Mouse (Mus musculus) lung, embryonic 14.5 days (tissue): ENCODE data around the gene Shc1. TPM values are rescaled to one million over a fixed set of nuclear protein-coding genes. Genes with fewer than 3 reads are reported as not detected.

Source experiments
- ATAC-seq: fragments of 200-750 bp; cut with Nextera tagmentation; 2 replicates; pipeline ENCODE4 v1.8.0; 2017; ENCODE audit warnings: mild to moderate bottlenecking, moderate TSS enrichment, moderate library complexity; ENCODE audit not compliant: insufficient read depth
- DNase-seq: peaks from one replicate; pipeline ENCODE4 v3.0.0-alpha.2; 2015
- H3K27ac ChIP-seq: fragments of 300-500 bp; sonication (generic); 2 replicates; pipeline ENCODE4 v1.5.1; 2014; ENCODE audit warnings: low read depth, mild to moderate bottlenecking, moderate library complexity
- H3K27me3 ChIP-seq: fragments of 300-500 bp; sonication (generic); 2 replicates; pipeline ENCODE4 v1.6.1; 2014; ENCODE audit warnings: low read length, control low read depth; ENCODE audit not compliant: insufficient read depth
- H3K36me3 ChIP-seq: fragments of 300-500 bp; sonication (generic); 2 replicates; pipeline ENCODE4 v1.6.1; 2014; ENCODE audit warnings: control low read depth; ENCODE audit not compliant: insufficient read depth
- H3K4me1 ChIP-seq: fragments of 300-500 bp; sonication (generic); 2 replicates; pipeline ENCODE4 v1.6.1; 2014; ENCODE audit warnings: antibody characterized with exemption, control low read depth; ENCODE audit not compliant: insufficient read depth
- H3K4me2 ChIP-seq: fragments of 300-500 bp; sonication (generic); 2 replicates; pipeline ENCODE4 v1.6.1; 2014; ENCODE audit warnings: mild to moderate bottlenecking
- H3K4me3 ChIP-seq: fragments of 300-500 bp; sonication (generic); 2 replicates; pipeline ENCODE4 v1.5.1; 2014; ENCODE audit warnings: low read depth, low read length
- H3K9ac ChIP-seq: fragments of 300-500 bp; sonication (generic); 2 replicates; pipeline ENCODE4 v1.6.1; 2014
- H3K9me3 ChIP-seq: fragments of 300-500 bp; sonication (generic); 2 replicates; pipeline ENCODE4 v1.6.1; 2016; ENCODE audit warnings: low read depth, low read length, control low read depth
- CTCF ChIP-seq: IDR thresholded peaks from 2 replicates; pipeline ENCODE4 v1.5.1; 2016; ENCODE audit warnings: antibody characterized with exemption, low read depth
- WGBS: fragments of 180-500 bp; shearing (Covaris S2); extraction: QIAGEN DNeasy Blood & Tissue Kit; methylation state at CpG from one replicate; pipeline ENCODE4 v1.1.7; 2014; 5-methylcytosine and 5-hydroxymethylcytosine counted together
- polyA plus RNA-seq: library from polyadenylated mRNA; unstranded; fragments of >200 nt; fragmentation: Nextera tagmentation; extraction: Ambion mirVana; gene quantifications from 2 replicates; pipeline ENCODE4 v1.2.1, GENCODE M21; 2014

Gene Shc1
- polyA plus RNA-seq, 1 experiment from 2014 or later: 75.2 TPM

GRCm38 (mm10) chr3:89385451-89385850, 32.8 kb upstream of the Shc1 start:
- H3K36me3 ChIP-seq: no peaks in the 10 kb centered on the region
- H3K4me3 ChIP-seq: no peak overlapping the region
- no peak for ATAC-seq
- peak overlapping the region; percentile 25; the same call in 1 of the 2 replicates for H3K4me2 ChIP-seq
- 28% methylated on average over 11 of the region's 11 CpGs for WGBS
- H3K9ac ChIP-seq: no peak overlapping the region
- H3K27ac ChIP-seq: no peak overlapping the region
- no peak for DNase-seq
- peaks cover 3% of the 10 kb centered on the region; the same call in 1 of the 2 replicates for H3K4me1 ChIP-seq
- no peaks in the 10 kb centered on the region for H3K27me3 ChIP-seq
- TF ChIP-seq CTCF: no peak
- no peaks in the 10 kb centered on the region for H3K9me3 ChIP-seq

GRCm38 (mm10) chr3:89386438-89387420, 31.5 kb upstream of the Shc1 start:
- peaks cover 3% of the 10 kb centered on the region; the same call in 1 of the 2 replicates for H3K4me1 ChIP-seq
- H3K4me2 ChIP-seq: peak overlapping the region; percentile 13; the same call in 1 of the 2 replicates
- ATAC-seq (no peak), DNase-seq (no peak)
- TF ChIP-seq CTCF: no peak
- H3K27me3 ChIP-seq: no peaks in the 10 kb centered on the region
- H3K27ac ChIP-seq: no peak overlapping the region
- H3K9ac ChIP-seq: no peak overlapping the region; the same call in 1 of the 2 replicates
- no peaks in the 10 kb centered on the region for H3K36me3 ChIP-seq
- no peaks in the 10 kb centered on the region for H3K9me3 ChIP-seq
- WGBS: 55% methylated on average over 17 of the region's 17 CpGs
- no peak overlapping the region for H3K4me3 ChIP-seq

- Histone ChIP-seq H3K27me3 (no peaks in the 10 kb centered on the region; the same call in 1 of the 2 replicates), H3K4me3 (no peak overlapping the region), H3K36me3 (no peaks in the 10 kb centered on the region), H3K9me3 (no peaks in the 10 kb centered on the region), H3K4me1 (peaks cover 8% of the 10 kb centered on the region), H3K27ac (no peak overlapping the region), H3K4me2 (no peak overlapping the region), H3K9ac (no peak overlapping the region)
- WGBS: 72% methylated on average over 11 of the region's 11 CpGs
- no peak for DNase-seq
- 0 out of 2 replicates have a peak, but pooled peaks have one; percentile 4 for TF ChIP-seq CTCF
- ATAC-seq: no peak
These were observed 30.6 kb upstream of the Shc1 start for GRCm38 (mm10) chr3:89387632-89388031.

GRCm38 (mm10) chr3:89388134-89388881, 29.9 kb upstream of the Shc1 start:
- Histone ChIP-seq H3K9me3 (no peaks in the 10 kb centered on the region), H3K27me3 (no peaks in the 10 kb centered on the region; the same call in 1 of the 2 replicates), H3K27ac (no peak overlapping the region), H3K4me3 (no peak overlapping the region), H3K9ac (no peak overlapping the region), H3K4me2 (no peak overlapping the region), H3K36me3 (no peaks in the 10 kb centered on the region), H3K4me1 (peaks cover 8% of the 10 kb centered on the region)
- no peak for TF ChIP-seq CTCF
- ATAC-seq: no peak
- 80% methylated on average over 11 of the region's 11 CpGs for whole genome bisulfite sequencing
- DNase-seq: no peak

DNA sequence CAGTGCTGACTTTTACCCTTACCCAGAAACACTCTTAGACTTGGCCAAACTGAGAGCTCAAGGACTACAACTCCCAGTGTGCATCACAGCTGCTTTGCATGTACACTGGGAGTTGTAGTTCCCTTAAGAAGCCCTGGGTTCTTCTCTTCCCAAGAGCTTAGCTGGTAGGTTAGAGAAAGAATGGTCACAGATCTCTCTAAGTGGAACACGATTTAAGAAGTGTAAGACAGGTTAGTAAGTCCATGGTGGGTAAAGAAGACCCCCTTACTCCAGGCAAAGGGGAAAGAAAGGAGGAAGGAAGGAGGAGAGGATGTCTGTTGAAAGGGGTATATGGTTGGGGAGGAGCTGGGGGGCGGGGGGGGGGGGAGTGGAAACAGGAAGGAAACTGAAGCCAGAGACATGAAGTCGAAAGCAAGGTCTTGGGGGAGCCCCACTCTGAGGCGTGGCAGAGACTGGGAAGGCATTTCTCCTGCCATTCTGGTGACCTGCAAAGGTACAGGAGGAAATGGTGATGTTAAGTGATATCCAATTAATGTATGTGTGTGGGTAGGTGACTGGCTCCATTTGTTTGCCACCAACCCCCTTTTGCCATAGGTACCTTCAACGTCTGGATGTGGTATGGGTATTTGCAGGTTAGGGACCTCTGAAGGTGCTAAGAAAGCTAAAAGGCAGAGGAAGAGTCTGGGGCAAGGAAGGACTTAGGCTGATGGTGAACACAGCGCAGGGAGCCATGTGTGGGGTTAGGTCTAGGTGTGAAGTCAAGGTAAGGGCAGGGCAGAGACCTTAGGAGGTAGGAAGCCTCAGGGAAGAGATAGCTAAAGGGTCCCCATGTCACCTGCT, 29.1 kb upstream of the Shc1 start:
- H3K4me2 ChIP-seq: no peak overlapping the region
- H3K36me3 ChIP-seq: no peaks in the 10 kb centered on the region
- ATAC-seq: no peak
- peaks cover 8% of the 10 kb centered on the region for H3K4me1 ChIP-seq
- no peaks in the 10 kb centered on the region; the same call in 1 of the 2 replicates for H3K27me3 ChIP-seq
- H3K4me3 ChIP-seq: no peak overlapping the region
- H3K9ac ChIP-seq: no peak overlapping the region
- no peaks in the 10 kb centered on the region for H3K9me3 ChIP-seq
- DNase-seq: peak; percentile 74
- H3K27ac ChIP-seq: no peak overlapping the region
- 49% methylated on average over 6 of the region's 6 CpGs for WGBS
- TF ChIP-seq CTCF: no peak

GRCm38 (mm10) chr3:89390111-89390515, 28.1 kb upstream of the Shc1 start:
- Histone ChIP-seq H3K4me1 (peaks cover 8% of the 10 kb centered on the region), H3K9ac (no peak overlapping the region; the same call in 1 of the 2 replicates), H3K36me3 (no peaks in the 10 kb centered on the region), H3K4me3 (peak overlapping the region; percentile 56; the same call in 1 of the 2 replicates), H3K4me2 (peak overlapping the region; percentile 100), H3K27ac (peak overlapping the region; percentile 13; the same call in 1 of the 2 replicates), H3K27me3 (no peaks in the 10 kb centered on the region; the same call in 1 of the 2 replicates), H3K9me3 (no peaks in the 10 kb centered on the region)
- ATAC-seq (no peak), DNase-seq (peak; percentile 24)
- TF ChIP-seq CTCF: no peak
- WGBS: 21% methylated on average over 5 of the region's 5 CpGs
